Mouse (Mus musculus) frontal cortex, postnatal 14 days (tissue): ENCODE results near the gene Tifa.
"Not testable (repeated sequence)": the region's sequence is repeated elsewhere in the genome, so short reads cannot be mapped to it uniquely, and the experiment has no call there.

ENCODE experiments used
- DNase-seq, 2 experiments: peaks; one replicate each; pipeline ENCODE4 v3.0.0; 2022; ENCODE audit warnings: low spot score in 2 of 2

Gene Tifa

GRCm38 (mm10) chr3:127789500-127790191, at the start of gene Tifa:
Gene Tifa (plus strand): TSS chr3:127789805.
- DNase-seq = peak; percentile 18 to 33

DNA sequence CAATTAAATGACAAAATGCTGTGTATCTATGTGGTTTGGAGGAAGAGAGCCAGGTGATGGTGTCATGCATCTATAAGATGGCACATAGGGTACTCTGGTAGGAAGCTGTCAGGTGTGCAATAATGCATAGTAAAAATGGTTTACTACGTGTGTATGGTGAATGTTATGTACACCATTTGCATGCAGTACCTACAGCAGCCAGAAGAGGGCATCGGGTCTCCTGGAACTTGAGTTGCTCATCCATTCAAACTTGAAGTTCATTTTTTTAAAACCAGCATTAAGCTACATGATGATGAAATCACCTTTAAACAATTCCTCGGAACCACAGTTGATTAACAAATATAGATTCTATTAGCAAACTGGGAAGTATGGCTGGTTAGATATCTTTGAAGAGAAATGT, 48.1 kb upstream of the Tifa start:
- no peak for DNase-seq

DNA sequence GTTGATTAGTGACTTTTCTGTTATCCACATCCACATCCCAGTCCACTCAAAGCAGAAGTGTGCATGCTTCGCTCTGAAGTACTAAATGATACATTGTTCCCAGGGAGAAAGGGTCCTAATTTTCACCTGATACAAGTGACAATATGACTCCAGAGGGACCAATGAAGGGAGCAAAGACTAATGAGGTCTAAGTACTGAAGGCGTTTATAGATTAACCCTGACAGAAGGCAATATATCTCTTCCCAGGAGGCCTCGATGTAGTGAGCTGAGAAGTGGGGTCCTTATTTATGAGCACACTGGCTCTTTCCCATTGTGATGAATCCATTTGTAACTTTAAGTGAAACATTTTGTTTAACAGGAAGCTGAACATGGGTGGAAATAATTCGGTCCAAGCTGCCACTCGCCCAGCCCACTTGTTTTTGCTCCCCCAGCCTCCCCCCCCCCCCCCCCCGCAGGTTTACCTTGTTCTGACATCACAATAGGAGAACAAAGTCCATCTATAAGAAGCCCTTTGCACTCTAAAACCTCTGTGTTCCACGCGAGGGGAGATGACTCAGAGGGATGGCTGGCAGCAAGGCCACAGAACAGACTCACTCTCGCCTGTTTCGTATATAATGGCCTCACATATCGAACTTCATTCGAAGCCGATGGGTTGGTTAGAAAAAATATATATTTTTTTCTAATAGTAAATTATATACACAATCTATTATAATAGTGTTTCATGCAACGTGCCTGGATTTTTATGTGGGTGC, 45.8 kb upstream of the Tifa start:
- no peak for DNase-seq

- DNase-seq = no peak
Measured at GRCm38 (mm10) chr3:127745504-127745903, 44.1 kb upstream of the Tifa start.

- no peak for DNase-seq
Measured at GRCm38 (mm10) chr3:127745911-127746640, 43.5 kb upstream of the Tifa start.

DNA sequence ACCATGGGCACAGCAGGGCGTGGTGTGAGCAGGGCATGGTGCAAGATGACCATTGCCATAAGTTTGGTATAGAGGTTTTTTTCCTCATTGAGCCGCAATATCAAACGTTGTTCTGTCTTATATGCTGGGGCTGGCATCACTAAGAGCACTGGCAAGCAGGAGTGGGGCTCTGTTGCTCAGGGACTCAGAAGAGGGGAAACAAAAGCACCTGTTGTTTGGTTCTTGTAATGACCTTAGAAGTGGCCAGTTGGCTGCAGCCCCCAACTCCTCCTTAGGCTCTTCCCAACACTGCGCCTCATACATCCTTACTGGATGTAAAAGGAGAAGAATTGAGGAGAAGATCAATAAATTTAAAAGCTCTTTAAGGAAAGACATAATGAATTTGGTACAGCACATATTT, 41.0 kb upstream of the Tifa start:
- no peak for DNase-seq

DNA sequence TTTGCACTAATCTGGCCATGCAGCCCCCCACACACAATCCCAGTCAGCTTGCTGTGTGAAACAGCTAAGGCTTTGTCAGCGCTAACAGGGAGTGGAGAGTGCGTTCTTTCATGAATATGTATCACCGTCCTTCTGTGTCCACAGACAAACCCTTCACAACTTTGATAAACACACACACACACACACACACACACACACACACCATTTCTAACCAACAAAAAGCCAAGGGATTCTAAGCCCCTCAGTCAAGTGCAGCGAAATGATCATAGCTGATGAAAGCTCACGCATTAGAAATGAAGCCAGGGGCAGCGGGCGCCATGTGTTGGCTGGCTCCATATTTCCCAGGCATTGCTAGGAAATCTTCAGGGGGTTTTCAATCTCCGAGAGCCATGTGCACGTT, 40.3 kb upstream of the Tifa start:
- no peak for DNase-seq

GRCm38 (mm10) chr3:127749981-127750562, 39.5 kb upstream of the Tifa start:
- DNase-seq = no peak

DNA sequence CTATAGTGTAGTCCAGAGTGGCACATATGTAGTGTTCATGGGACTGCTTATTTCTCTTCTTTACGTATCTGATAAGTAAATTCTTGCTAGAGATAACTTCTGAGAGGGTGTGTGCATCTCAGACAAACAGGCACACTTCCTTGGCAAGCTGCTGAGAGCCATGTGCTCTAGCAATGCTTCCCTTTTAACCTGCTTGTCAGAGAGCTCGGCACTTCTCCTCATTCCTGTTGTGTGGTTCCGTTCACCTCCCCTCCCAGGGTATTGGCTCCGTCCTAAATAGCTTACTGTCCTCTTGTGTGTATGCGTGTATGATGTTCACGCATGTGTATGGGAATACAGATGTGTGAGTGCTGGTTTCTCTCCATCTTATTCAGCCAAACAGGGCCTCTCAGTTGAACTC, 33.1 kb upstream of the Tifa start:
- DNase-seq = no peak

GRCm38 (mm10) chr3:127757886-127758301, 31.7 kb upstream of the Tifa start:
- DNase-seq = no peak

DNA sequence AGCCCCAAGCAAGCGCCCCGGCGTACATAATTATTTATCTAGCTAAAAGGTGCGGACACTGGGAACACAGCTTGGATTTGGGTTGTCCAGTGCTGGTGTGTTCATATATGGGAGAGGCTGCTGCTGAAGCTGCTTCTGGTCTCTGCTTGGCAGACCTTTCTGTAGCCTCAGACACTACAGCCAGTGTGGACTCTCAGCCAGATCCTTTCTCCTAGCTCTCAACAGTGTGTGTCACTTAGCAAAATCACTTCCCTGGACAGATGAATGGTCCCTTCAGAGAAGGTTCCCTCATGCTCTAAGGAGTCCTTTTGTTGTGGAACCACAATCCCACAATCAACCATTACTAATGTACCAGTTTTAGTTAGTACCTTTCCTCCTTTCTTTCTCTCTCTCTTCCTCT, 30.8 kb upstream of the Tifa start:
- no peak for DNase-seq

- DNase-seq = peak in 1 of 2 experiments; percentile 31
Measured at GRCm38 (mm10) chr3:127759212-127759611, 30.4 kb upstream of the Tifa start.

DNA sequence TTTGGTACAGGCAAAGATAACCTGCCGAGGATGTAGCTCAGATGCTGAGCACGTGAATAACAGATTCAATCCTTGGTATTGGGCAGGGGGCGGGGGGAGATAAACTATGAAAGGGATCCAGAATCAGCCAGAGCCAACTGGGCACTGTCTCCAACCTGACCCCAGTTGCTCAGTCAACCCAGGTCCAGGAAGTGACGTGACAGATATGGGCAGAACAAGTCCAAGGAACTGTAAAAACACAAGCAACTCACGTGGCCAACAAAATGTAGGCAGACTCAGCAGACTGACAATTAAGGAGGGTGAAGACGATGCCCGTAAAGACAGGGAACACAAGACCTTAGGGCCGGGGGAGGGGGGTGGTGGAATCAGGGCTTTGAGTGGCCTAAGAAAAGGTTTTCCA, 27.2 kb upstream of the Tifa start:
- DNase-seq = no peak

GRCm38 (mm10) chr3:127763076-127763612, 26.5 kb upstream of the Tifa start:
- DNase-seq = peak in 1 of 2 experiments; percentile 55

DNA sequence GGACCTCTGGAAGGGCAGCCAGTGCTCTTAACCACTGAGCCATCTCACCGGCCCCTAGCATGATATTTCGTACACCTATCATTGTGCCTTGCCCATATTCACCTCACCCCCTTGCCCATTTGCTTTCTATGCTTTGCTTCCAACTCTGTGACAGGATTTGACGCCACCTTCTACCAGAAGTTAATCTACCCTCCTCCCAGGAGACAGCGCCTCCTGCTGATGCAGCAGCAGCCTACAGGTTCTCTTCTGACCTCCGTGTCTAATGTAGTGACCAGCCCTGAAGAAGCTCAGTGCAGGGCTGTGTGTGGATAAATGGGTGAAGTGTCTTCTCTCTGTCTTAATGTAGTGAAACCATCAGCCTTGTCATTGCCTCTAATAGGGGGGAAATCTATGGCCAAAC, 25.1 kb upstream of the Tifa start:
- no peak for DNase-seq

GRCm38 (mm10) chr3:127765971-127766370, 23.6 kb upstream of the Tifa start:
- DNase-seq = no peak

DNA sequence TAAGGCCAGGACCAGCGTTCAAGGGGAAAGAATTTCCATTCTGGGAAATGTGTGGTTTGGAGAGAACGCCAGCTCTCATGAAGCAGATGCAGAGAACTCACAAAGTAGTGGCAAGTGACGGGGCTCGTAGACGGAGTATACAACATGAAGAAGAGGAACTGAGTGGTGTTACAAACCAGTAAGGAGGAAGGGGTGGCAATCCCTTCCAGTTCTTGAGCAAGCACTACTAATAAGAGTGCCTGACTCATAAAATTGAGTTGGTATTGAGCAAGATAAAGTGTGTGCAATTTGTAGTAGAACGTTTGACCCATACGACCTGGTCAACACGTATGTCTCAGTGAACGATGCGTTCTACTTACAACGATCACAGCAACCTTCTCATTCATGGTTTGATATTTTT, 20.5 kb upstream of the Tifa start:
- no peak for DNase-seq

DNA sequence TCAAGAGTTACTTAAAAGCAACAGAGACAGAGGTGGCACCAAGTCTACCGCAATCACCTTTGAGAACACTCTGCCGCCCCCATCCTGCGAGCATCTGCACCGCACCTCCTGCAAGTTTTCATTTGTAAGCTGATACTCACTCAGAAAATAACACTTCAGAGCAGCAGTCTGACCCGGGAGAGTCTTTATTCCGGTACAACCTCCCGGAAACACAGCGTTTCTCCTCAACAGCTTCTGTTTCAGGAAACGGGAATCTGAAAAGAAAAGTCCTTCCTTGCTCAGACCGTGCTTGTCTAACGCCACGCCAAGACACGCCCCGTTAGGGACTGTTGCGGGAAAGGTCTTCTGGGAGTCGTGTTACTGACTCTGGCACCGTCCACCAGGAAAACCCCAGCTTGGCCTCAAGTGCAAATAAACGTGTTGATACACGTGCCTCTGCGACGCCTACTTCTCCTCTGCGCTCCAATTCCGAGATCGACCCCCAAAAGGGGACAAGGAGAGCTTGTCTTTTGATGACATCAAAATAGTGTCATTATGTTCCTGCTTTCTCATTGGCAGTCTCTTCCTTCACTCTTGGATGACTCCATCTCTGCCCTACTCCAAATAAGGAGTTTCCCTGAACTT, 9.5 kb upstream of the Tifa start, which contains the start of gene Alpk1:
Gene Alpk1 (minus strand): TSS at position 507 of the 624 bp plus-strand sequence.
- peak in 1 of 2 experiments; percentile 40 for DNase-seq

GRCm38 (mm10) chr3:127780921-127781320, 8.7 kb upstream of the Tifa start:
- no peak for DNase-seq

GRCm38 (mm10) chr3:127782921-127783320, 6.7 kb upstream of the Tifa start:
- DNase-seq = no peak

DNA sequence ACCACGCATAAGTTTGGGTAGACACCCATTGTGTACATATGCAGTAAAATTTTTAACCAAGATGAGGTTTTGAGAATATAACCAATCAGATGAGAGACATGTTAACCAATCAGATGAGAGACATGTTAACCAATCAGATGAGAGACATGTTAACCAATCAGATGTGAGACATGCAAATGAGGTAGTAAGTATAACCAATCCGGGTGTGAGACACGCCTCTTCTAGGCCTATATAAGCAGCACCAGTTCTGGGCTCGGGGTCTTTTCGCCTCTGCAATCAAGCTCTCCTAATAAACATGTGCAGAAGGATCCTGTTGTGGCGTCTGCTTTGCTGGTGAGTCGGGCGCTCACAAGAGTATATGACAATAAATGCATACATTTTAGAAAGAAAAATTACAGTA, 5.9 kb upstream of the Tifa start:
- not testable (repeated sequence) for DNase-seq
